Mouse (Mus musculus): ENCODE measurements around the gene Pdcd1lg2.

DNA sequence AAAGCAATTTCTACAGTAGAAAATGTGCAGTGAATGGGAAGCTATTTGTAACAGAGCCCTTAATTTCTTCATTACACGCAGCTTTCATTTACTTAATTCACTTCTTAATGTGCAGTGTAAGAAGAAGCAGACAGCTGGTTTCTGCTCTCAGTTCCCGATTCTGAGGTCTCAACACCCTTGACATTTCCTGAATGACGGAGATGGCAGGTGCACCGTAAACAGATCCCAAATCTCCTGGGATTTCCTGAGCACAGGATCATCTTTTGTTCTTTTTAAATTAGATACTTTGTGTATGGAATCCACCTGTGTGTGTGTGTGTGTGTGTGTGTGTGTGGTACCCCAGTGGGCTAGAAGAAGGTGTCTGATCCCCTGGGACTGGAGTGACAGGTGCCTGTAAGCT, 83.7 kb downstream of the Pdcd1lg2 start:
- TF ChIP-seq CTCF (IDR thresholded peaks at IDR 0.05; ENCODE audit: control insufficient read depth, insufficient read depth, insufficient replicate concordance, low read depth, low read length) (no peak), POLR2A (IDR thresholded peaks at IDR 0.05; ENCODE audit: control insufficient read depth, low read depth, low read length) (no peak)

Data from testis, adult 2 months (tissue).